Mouse (Mus musculus) heart, postnatal 0 days (tissue): ENCODE measurements at regions not wholly inside any gene's neighbourhood (a gene's known extent, or its start where the extent isn't known, plus 50 kb on each side); places are given as distances from the start of the nearest gene placed in this dataset.

Source experiments
- ATAC-seq: fragments of 200-750 bp; cut with Nextera tagmentation; 2 replicates; pipeline ENCODE4 v1.8.0; 2017; ENCODE audit warnings: low read depth, moderate number of reproducible peaks, moderate library complexity; ENCODE audit not compliant: insufficient read depth
- DNase-seq: peaks from one replicate; pipeline ENCODE4 v3.0.0-alpha.2; 2016; ENCODE audit warnings: low spot score
- H3K27ac ChIP-seq: fragments of 300-500 bp; sonication (generic); 2 replicates; pipeline ENCODE4 v1.5.1; 2014; ENCODE audit warnings: low read depth, mild to moderate bottlenecking
- H3K27me3 ChIP-seq: fragments of 300-500 bp; sonication (generic); 2 replicates; pipeline ENCODE4 v1.6.1; 2014; ENCODE audit warnings: low read length, mixed read lengths; ENCODE audit not compliant: control insufficient read depth, insufficient read depth
- H3K36me3 ChIP-seq: fragments of 300-500 bp; sonication (generic); replicated peaks from 2 replicates; pipeline ENCODE4 v1.6.1; 2014; ENCODE audit warnings: low read length, mixed read lengths; ENCODE audit not compliant: control insufficient read depth, insufficient read depth
- H3K4me1 ChIP-seq: fragments of 300-500 bp; sonication (generic); 2 replicates; pipeline ENCODE4 v1.6.1; 2014; ENCODE audit warnings: antibody characterized with exemption; ENCODE audit not compliant: control insufficient read depth, insufficient read depth
- H3K4me2 ChIP-seq: fragments of 300-500 bp; sonication (generic); 2 replicates; pipeline ENCODE4 v1.6.1; 2014; ENCODE audit warnings: low read depth, mild to moderate bottlenecking, low read length, moderate library complexity
- H3K4me3 ChIP-seq: fragments of 300-500 bp; sonication (generic); 2 replicates; pipeline ENCODE4 v1.5.1; 2014; ENCODE audit warnings: low read depth, low read length
- H3K9ac ChIP-seq: fragments of 300-500 bp; sonication (generic); replicated peaks from 2 replicates; pipeline ENCODE4 v1.6.1; 2014; ENCODE audit warnings: low read depth, low read length, mixed read lengths
- H3K9me3 ChIP-seq: fragments of 300-500 bp; sonication (generic); replicated peaks from 2 replicates; pipeline ENCODE4 v1.6.1; 2016; ENCODE audit warnings: low read length; ENCODE audit not compliant: control insufficient read depth
- CTCF ChIP-seq: IDR thresholded peaks from 2 replicates; pipeline ENCODE4 v1.5.1; 2016; ENCODE audit warnings: antibody characterized with exemption, control low read depth, low read depth
- EP300 ChIP-seq: IDR thresholded peaks from 2 replicates; pipeline ENCODE4 v1.6.1; 2016; ENCODE audit warnings: antibody characterized with exemption, low read depth
- WGBS: fragments of 180-500 bp; shearing (Covaris S2); extraction: QIAGEN DNeasy Blood & Tissue Kit; methylation state at CpG from one replicate; pipeline ENCODE4 v1.1.7; 2014; 5-methylcytosine and 5-hydroxymethylcytosine counted together

GRCm38 (mm10) chr2:74981856-74982255 is 156.3 kb downstream of the Mtx2 start:
- Histone ChIP-seq H3K27ac (no peak overlapping the region), H3K4me1 (no peaks in the 10 kb centered on the region), H3K36me3 (no peaks in the 10 kb centered on the region), H3K27me3 (no peaks in the 10 kb centered on the region), H3K9ac (no peak overlapping the region), H3K4me2 (no peak overlapping the region), H3K4me3 (no peak overlapping the region), H3K9me3 (no peaks in the 10 kb centered on the region)
- TF ChIP-seq EP300 (no peak), CTCF (no peak)
- ATAC-seq (no peak), DNase-seq (no peak)
- WGBS: 81% methylated on average over 3 of the region's 3 CpGs

- TF ChIP-seq CTCF (no peak), EP300 (no peak)
Measured at GRCm38 (mm10) chr2:74993802-74994201, 168.2 kb downstream of the Mtx2 start.

GRCm38 (mm10) chr2:74994998-74995397 is 169.4 kb downstream of the Mtx2 start:
- H3K4me1 ChIP-seq: no peaks in the 10 kb centered on the region
- TF ChIP-seq CTCF (no peak), EP300 (no peak)
- ATAC-seq: no peak

More at GRCm38 (mm10) chr2:74993802-74994201, 168.2 kb downstream of the Mtx2 start:
- no peak overlapping the region for H3K27ac ChIP-seq
- no peak overlapping the region for H3K4me3 ChIP-seq
- H3K36me3 ChIP-seq: no peaks in the 10 kb centered on the region
- ATAC-seq: no peak
- no peak for DNase-seq
- 89% methylated on average over 3 of the region's 3 CpGs for WGBS
- no peaks in the 10 kb centered on the region for H3K9me3 ChIP-seq
- no peak overlapping the region for H3K9ac ChIP-seq
- no peaks in the 10 kb centered on the region for H3K27me3 ChIP-seq
- H3K4me2 ChIP-seq: no peak overlapping the region
- H3K4me1 ChIP-seq: no peaks in the 10 kb centered on the region

GRCm38 (mm10) chr2:74997736-74998135 is 172.1 kb downstream of the Mtx2 start:
- ATAC-seq: no peak
- no peaks in the 10 kb centered on the region for H3K4me1 ChIP-seq
- no peak overlapping the region for H3K27ac ChIP-seq
- no peaks in the 10 kb centered on the region for H3K36me3 ChIP-seq
- no peak overlapping the region for H3K4me3 ChIP-seq
- TF ChIP-seq EP300 (no peak), CTCF (no peak)
- H3K27me3 ChIP-seq: no peaks in the 10 kb centered on the region
- H3K4me2 ChIP-seq: no peak overlapping the region
- 83% methylated on average over 1 of the region's 1 CpGs for WGBS
- DNase-seq: no peak
- H3K9me3 ChIP-seq: no peaks in the 10 kb centered on the region
- H3K9ac ChIP-seq: no peak overlapping the region

More at GRCm38 (mm10) chr2:74994998-74995397, 169.4 kb downstream of the Mtx2 start:
- no peak for DNase-seq
- no peak overlapping the region for H3K9ac ChIP-seq
- H3K36me3 ChIP-seq: no peaks in the 10 kb centered on the region
- H3K27me3 ChIP-seq: no peaks in the 10 kb centered on the region
- no peak overlapping the region for H3K4me3 ChIP-seq
- no peaks in the 10 kb centered on the region for H3K9me3 ChIP-seq
- H3K4me2 ChIP-seq: no peak overlapping the region
- H3K27ac ChIP-seq: no peak overlapping the region
- WGBS: 23% methylated on average over 2 of the region's 2 CpGs

GRCm38 (mm10) chr2:75000368-75000796 is 174.8 kb downstream of the Mtx2 start:
- Histone ChIP-seq H3K9ac (no peak overlapping the region), H3K27ac (no peak overlapping the region), H3K4me3 (no peak overlapping the region), H3K4me2 (no peak overlapping the region), H3K27me3 (no peaks in the 10 kb centered on the region), H3K4me1 (no peaks in the 10 kb centered on the region), H3K9me3 (no peaks in the 10 kb centered on the region), H3K36me3 (no peaks in the 10 kb centered on the region)
- peak; percentile 36; the same call in 1 of the 2 replicates for ATAC-seq
- WGBS: 66% methylated on average over 10 of the region's 10 CpGs
- no peak for TF ChIP-seq EP300
- TF ChIP-seq CTCF: no peak
- no peak for DNase-seq

- Histone ChIP-seq H3K9me3 (no peaks in the 10 kb centered on the region), H3K36me3 (no peaks in the 10 kb centered on the region), H3K9ac (no peak overlapping the region), H3K27ac (no peak overlapping the region), H3K27me3 (no peaks in the 10 kb centered on the region), H3K4me3 (no peak overlapping the region), H3K4me2 (no peak overlapping the region), H3K4me1 (no peaks in the 10 kb centered on the region)
- no peak for TF ChIP-seq EP300
- no peak for TF ChIP-seq CTCF
- DNase-seq (no peak), ATAC-seq (no peak)
- WGBS: 63% methylated on average over 12 of the region's 12 CpGs
Measured at GRCm38 (mm10) chr2:75002562-75002961, 177.0 kb downstream of the Mtx2 start.
